Mouse (Mus musculus) adrenal gland, postnatal 10 days (tissue): ENCODE results near the gene Dpm3. TPM values are rescaled to one million over a fixed set of nuclear protein-coding genes. Genes with fewer than 3 reads are reported as not detected.

Experiments used
- DNase-seq: peaks from one replicate; pipeline ENCODE4 v3.0.0; 2021; ENCODE audit warnings: mixed read lengths
- microRNA-seq: library from miRNA; unstranded; fragments of <30 nt; microRNA quantifications from one replicate; pipeline ENCODE4 v1.2.0, GENCODE M21; 2021
- total RNA-seq, 2 experiments: library from RNA; stranded (reverse); gene quantifications; 2 replicates each; pipeline ENCODE4 v1.2.3; 2021

The Dpm3 gene
- total RNA-seq, 2 experiments from 2014 or later = 115 to 122 TPM

- DNase-seq = no peak
These were observed 36.6 kb downstream of the Dpm3 start for GRCm38 (mm10) chr3:89295685-89296230.

- DNase-seq = no peak
These were observed 37.7 kb downstream of the Dpm3 start for GRCm38 (mm10) chr3:89296761-89297396.

DNA sequence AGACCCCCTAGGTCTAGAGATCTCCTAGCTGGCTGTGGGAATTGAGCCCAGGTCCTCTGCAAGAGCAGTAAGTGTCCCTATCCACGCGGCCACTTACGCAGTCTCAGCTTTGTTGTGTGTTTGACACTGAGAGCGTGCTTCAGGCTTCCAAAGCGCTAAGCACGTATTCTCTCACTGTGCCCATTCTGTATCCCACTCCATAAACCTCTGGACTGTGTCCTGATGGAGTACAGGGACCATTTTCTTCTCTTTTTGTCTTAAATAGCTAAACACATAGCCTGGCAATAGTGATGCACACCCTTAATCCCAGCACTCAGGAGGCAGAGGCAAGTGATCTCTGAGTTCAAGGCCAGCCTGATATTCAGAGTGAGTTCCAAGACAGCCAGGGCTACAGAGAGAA lies 39.8 kb downstream of the Dpm3 start:
- DNase-seq = no peak

GRCm38 (mm10) chr3:89299499-89299898 lies 40.3 kb downstream of the Dpm3 start:
- peak; percentile 60 for DNase-seq

DNA sequence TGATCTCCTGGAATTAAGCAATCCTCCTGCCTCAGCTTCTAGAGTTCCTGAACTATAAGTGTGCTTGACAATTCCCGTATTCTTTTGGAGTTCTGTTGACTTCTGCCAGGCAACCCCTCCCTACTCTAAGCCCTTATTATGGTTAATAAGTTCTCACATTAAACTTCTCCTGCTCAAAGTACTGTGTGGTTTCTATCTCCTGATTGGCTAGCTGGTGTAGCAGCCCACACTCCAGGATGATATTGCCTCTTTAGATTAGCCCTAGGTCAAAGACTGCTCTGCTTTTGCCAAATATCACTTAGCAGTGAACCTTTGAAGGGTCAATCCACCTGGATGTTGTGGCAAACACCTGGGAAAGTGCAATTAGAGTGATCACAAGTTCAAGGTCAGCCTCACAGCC lies 40.9 kb downstream of the Dpm3 start:
- no peak for DNase-seq

- DNase-seq = no peak
These were observed 41.4 kb downstream of the Dpm3 start for GRCm38 (mm10) chr3:89300514-89300913.

GRCm38 (mm10) chr3:89304440-89304839 lies 45.3 kb downstream of the Dpm3 start:
- DNase-seq = no peak

- no peak for DNase-seq
These were observed 45.9 kb downstream of the Dpm3 start for GRCm38 (mm10) chr3:89305105-89305504.

DNA sequence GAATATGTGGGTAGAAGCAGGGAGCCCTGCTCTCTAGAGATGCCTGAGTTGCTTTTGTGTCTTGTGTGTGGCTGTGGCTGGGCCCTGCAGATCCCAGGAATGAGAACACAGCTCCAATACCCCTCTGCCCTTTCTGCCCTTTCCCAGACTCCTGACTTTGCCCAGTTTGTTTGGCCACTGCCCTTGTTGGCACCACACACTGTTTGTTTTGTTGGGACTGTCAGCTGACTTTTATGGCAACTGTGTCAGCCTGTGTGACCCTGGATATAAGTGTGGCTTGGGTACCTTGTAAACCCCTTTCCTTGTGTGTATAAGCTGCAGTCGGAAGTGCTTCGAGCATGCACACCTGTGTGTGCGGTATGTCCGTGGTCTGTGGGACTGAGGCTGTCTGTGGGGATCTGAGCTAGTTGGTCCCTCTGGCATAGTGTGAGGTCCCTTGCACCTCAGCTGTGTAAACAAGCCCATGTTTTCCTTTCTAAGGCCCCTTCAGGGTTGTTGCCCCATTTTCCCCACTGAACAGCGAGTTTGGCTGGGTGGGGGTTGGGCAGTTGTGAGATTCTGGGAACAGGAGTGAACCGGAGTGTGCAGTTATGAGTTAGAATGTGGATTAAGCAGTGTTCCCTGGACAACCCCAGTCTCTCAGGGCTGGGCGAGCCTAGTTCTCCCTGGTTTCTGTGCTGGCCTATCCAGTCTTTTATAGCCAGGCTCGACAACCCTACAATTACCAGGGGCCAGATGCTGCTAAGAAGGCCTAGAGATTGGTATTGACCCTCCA lies 46.6 kb downstream of the Dpm3 start:
- DNase-seq = peak; percentile 42

DNA sequence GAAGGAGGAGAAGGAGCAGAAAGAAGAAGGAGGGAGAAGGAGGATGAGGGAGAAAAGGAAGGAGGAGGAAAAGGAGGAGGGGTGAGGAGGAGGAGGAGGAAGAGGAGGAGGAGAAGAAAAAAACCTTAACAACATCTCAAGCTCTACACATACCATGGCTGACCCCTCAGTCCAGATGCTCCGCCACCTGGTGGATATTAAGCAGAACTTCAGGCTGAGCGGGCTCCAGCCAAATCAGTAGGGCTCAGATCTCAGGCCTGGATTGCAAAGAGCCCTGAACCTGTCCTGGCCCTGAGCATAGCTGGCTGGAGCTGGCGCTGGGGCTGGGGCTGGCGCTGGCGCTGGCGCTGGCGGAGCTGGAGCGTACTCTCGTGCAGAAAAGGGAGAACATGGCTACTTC lies 48.9 kb downstream of the Dpm3 start:
- peak; percentile 83 for DNase-seq

DNA sequence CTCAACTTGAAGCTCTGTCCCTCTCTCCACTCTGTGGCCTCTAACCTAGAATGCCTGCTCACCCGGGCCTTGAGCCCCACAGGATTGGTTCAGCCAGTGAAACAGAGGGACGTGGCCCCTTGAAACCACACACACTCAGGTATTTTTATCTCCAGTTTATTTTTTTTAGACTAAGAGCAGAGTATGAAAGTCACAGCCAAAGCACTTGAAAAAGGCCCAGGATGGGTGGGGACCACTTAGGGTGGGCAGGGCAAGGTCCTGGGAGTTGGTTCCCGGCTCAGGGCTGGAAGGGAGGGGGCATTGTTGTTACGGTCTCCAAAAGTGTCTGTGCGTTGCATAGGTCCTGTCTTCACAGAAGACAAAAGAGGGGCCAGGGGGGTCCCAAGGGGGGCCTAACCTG lies 55.2 kb downstream of the Dpm3 start:
- DNase-seq = no peak

- DNase-seq = no peak
These were observed 55.6 kb downstream of the Dpm3 start for GRCm38 (mm10) chr3:89314791-89315190.

- peak; percentile 88 for DNase-seq
These were observed 56.2 kb downstream of the Dpm3 start for GRCm38 (mm10) chr3:89315195-89315929.

- no peak for DNase-seq
These were observed 57.0 kb downstream of the Dpm3 start for GRCm38 (mm10) chr3:89315930-89316831.

Small RNA genes lying within 50 kb of the gene (microRNA-seq; reads per million reads assigned to microRNA genes)
- 66.0 reads per million, percentile 39 among the genes with 10 or more reads in this experiment for gene Mir92b

Other genes starting within 250 kb of the Dpm3 start
- 10 to 100 TPM; 19.2 to 23.2 TPM for gene Rusc1, start 166.0 kb upstream of the Dpm3 start, total RNA-seq
- gene Gm43738, start 158.3 kb upstream of the Dpm3 start, total RNA-seq = not detected
- 10 to 100 TPM; 56.9 to 70.2 TPM for gene Fdps, start 157.4 kb upstream of the Dpm3 start, total RNA-seq
- gene Pklr, start 123.2 kb upstream of the Dpm3 start, total RNA-seq = 10 to 100 TPM; 15.2 to 41.1 TPM
- gene Hcn3, start 99.2 kb upstream of the Dpm3 start, total RNA-seq = 1 to 10 TPM; 2.2 to 5.7 TPM
- gene Clk2, start 94.6 kb upstream of the Dpm3 start, total RNA-seq = 10 to 100 TPM; 42.0 to 65.6 TPM
- gene Scamp3, start 81.9 kb upstream of the Dpm3 start, total RNA-seq = 10 to 100 TPM; 67.9 to 72.7 TPM
- 10 to 100 TPM; 16.2 to 24.8 TPM for gene Fam189b, start 76.2 kb upstream of the Dpm3 start, total RNA-seq
- gene Gba, start 56.4 kb upstream of the Dpm3 start, total RNA-seq = 10 to 100 TPM; 47.8 to 48.1 TPM
- 10 to 100 TPM; 21.8 to 22.6 TPM for gene Thbs3, start 44.2 kb upstream of the Dpm3 start, total RNA-seq
- gene Mtx1, start 32.3 kb upstream of the Dpm3 start, total RNA-seq = 100 to 1,000 TPM; 176 to 198 TPM
- gene Muc1, start 30.3 kb upstream of the Dpm3 start, total RNA-seq = under 1 TPM; 0.51 to 0.55 TPM
- gene Krtcap2, start 13.4 kb upstream of the Dpm3 start, total RNA-seq = 100 to 1,000 TPM; 109 to 116 TPM
- 1 to 10 TPM; 2.0 to 4.2 TPM for gene Trim46, start 13.0 kb upstream of the Dpm3 start, total RNA-seq
- gene Slc50a1, start 11.2 kb downstream of the Dpm3 start, total RNA-seq = 10 to 100 TPM; 46.7 to 53.1 TPM
- gene Efna1, start 21.8 kb downstream of the Dpm3 start, total RNA-seq = 10 to 100 TPM; 25.0 to 34.3 TPM
- gene Efna3, start 63.6 kb downstream of the Dpm3 start, total RNA-seq = under 1 TPM; 0.51 to 0.73 TPM
- gene Efna4, start 78.7 kb downstream of the Dpm3 start, total RNA-seq = 1 to 10 TPM; 1.7 to 2.2 TPM
- gene Adam15, start 90.6 kb downstream of the Dpm3 start, total RNA-seq = 10 to 100 TPM; 62.8 to 68.9 TPM
- gene Dcst2, start 102.6 kb downstream of the Dpm3 start, total RNA-seq = under 1 TPM; 0.48 to 0.82 TPM
- under 1 TPM in 1 of 2 experiments, not detected in 1; 0.45 TPM for gene Dcst1, start 105.9 kb downstream of the Dpm3 start, total RNA-seq
- 10 to 100 TPM; 62.3 to 62.4 TPM for gene Zbtb7b, start 135.4 kb downstream of the Dpm3 start, total RNA-seq
- under 1 TPM in 1 of 2 experiments, not detected in 1; 0.24 TPM for gene Lenep, start 143.4 kb downstream of the Dpm3 start, total RNA-seq
- 10 to 100 TPM; 49.4 to 54.6 TPM for gene Flad1, start 152.5 kb downstream of the Dpm3 start, total RNA-seq
- gene Cks1b, start 159.0 kb downstream of the Dpm3 start, total RNA-seq = 10 to 100 TPM; 39.8 to 43.2 TPM
- gene Shc1, start 159.1 kb downstream of the Dpm3 start, total RNA-seq = 100 to 1,000 TPM in 1 of 2 experiments, 10 to 100 TPM in 1; 94.4 to 108 TPM
- 10 to 100 TPM; 34.2 to 36.9 TPM for gene Pygo2, start 170.9 kb downstream of the Dpm3 start, total RNA-seq
- 10 to 100 TPM; 46.0 to 62.1 TPM for gene Pbxip1, start 177.3 kb downstream of the Dpm3 start, total RNA-seq
- gene Pmvk, start 195.2 kb downstream of the Dpm3 start, total RNA-seq = 10 to 100 TPM; 15.3 to 17.1 TPM